Mouse (Mus musculus) CH12.LX (cell line): ENCODE measurements around the gene Ttc22. TPM values are rescaled to one million over a fixed set of nuclear protein-coding genes. Genes with fewer than 3 reads are reported as not detected.

Experiments
- DNase-seq: peaks from one replicate; pipeline ENCODE4 v3.0.0-alpha.2; 2013; ENCODE audit errors: extremely low read depth
- H3K27ac ChIP-seq: 2 replicates; pipeline ENCODE4 v1.5.1; 2012; ENCODE audit warnings: low read depth, mild to moderate bottlenecking, control low read depth, moderate library complexity; ENCODE audit not compliant: insufficient read depth
- H3K27me3 ChIP-seq: replicated peaks from 2 replicates; pipeline ENCODE3; 2012; ENCODE audit warnings: inconsistent platforms
- H3K36me3 ChIP-seq, 2 experiments: replicated peaks in 1 of 2; 2 replicates each; pipeline versions ENCODE3 to v1.6.1; 2012; ENCODE audit warnings: inconsistent platforms in 1 of 2, low read length in 1 of 2, mild to moderate bottlenecking in 1 of 2, mixed read lengths in 1 of 2, moderate library complexity in 1 of 2; ENCODE audit not compliant: control insufficient read depth in 1 of 2, insufficient read depth in 1 of 2
- H3K4me1 ChIP-seq, 2 experiments: 2 replicates each; pipeline ENCODE4 v1.6.1; 2012; ENCODE audit warnings: inconsistent platforms in 1 of 2, moderate library complexity in 1 of 2; ENCODE audit not compliant: insufficient read depth in 2 of 2, control insufficient read depth in 1 of 2
- H3K4me2 ChIP-seq: 2 replicates; pipeline ENCODE4 v1.6.1; 2012; ENCODE audit warnings: low read depth, mild to moderate bottlenecking, control low read depth; ENCODE audit not compliant: poor library complexity, insufficient read depth, severe bottlenecking
- H3K4me3 ChIP-seq, 3 experiments: fragments of 150-350 bp in 1 of 3; sonication (generic) in 1 of 3; replicated peaks in 1 of 3; 2 replicates each; pipeline versions ENCODE3 to v1.5.1; 2011 to 2012; ENCODE audit warnings: low read depth in 2 of 3, low read length in 2 of 3, mild to moderate bottlenecking in 2 of 3, moderate library complexity in 2 of 3, control low read depth in 1 of 3, improper control_type of control experiment in 1 of 3, inconsistent platforms in 1 of 3, mixed read lengths in 1 of 3; ENCODE audit not compliant: poor library complexity in 1 of 3
- H3K79me2 ChIP-seq: replicated peaks from 2 replicates; pipeline ENCODE4 v1.6.1; 2012; ENCODE audit warnings: mild to moderate bottlenecking, moderate library complexity; ENCODE audit not compliant: control insufficient read depth, poor library complexity, insufficient read depth, severe bottlenecking; ENCODE audit errors: extremely low read depth
- H3K9ac ChIP-seq: 2 replicates; pipeline ENCODE4 v1.6.1; 2012; ENCODE audit warnings: low read depth, mild to moderate bottlenecking, control low read depth, moderate library complexity; ENCODE audit not compliant: insufficient read depth
- H3K9me3 ChIP-seq: replicated peaks from 2 replicates; pipeline ENCODE3; 2012; ENCODE audit warnings: low read length, inconsistent platforms, mixed read lengths
- CHD1 ChIP-seq: IDR thresholded peaks from 2 replicates; pipeline ENCODE4 v1.6.1; 2012; ENCODE audit warnings: low read depth, low read length, improper control_type of control experiment, inconsistent platforms
- CTCF ChIP-seq, 2 experiments: IDR thresholded peaks in 1 of 2; conservative IDR thresholded peaks in 1 of 2; 2 replicates each; pipeline ENCODE4 v1.5.1; 2011 to 2012; ENCODE audit warnings: low read depth in 2 of 2, low read length in 2 of 2, improper control_type of control experiment in 1 of 2, inconsistent platforms in 1 of 2, mild to moderate bottlenecking in 1 of 2, moderate library complexity in 1 of 2
- E2F4 ChIP-seq: IDR thresholded peaks from 2 replicates; pipeline ENCODE4 v1.6.1; 2011; ENCODE audit warnings: low read depth, low read length, improper control_type of control experiment; ENCODE audit not compliant: insufficient replicate concordance
- ELF1 ChIP-seq: IDR thresholded peaks from 2 replicates; pipeline ENCODE4 v1.6.1; 2014; ENCODE audit warnings: low read depth, mild to moderate bottlenecking, inconsistent platforms, low read length, improper control_type of control experiment
- EP300 ChIP-seq: IDR thresholded peaks from 2 replicates; pipeline ENCODE4 v1.6.1; 2011; ENCODE audit warnings: low read length, improper control_type of control experiment
- ETS1 ChIP-seq: conservative IDR thresholded peaks from 2 replicates; pipeline ENCODE4 v1.6.1; 2012; ENCODE audit warnings: low read depth, mild to moderate bottlenecking, inconsistent platforms, low read length, improper control_type of control experiment, moderate library complexity
- HCFC1 ChIP-seq: IDR thresholded peaks from 2 replicates; pipeline ENCODE4 v1.6.1; 2012; ENCODE audit warnings: low read depth, mild to moderate bottlenecking, inconsistent platforms, low read length, improper control_type of control experiment
- JUN ChIP-seq: IDR thresholded peaks from 2 replicates; pipeline ENCODE4 v1.6.1; 2011; ENCODE audit warnings: low read depth, mild to moderate bottlenecking, low read length, improper control_type of control experiment, moderate library complexity; ENCODE audit not compliant: insufficient read depth
- JUND ChIP-seq: conservative IDR thresholded peaks from 2 replicates; pipeline ENCODE4 v1.6.1; 2011; ENCODE audit warnings: low read depth, low read length, improper control_type of control experiment
- KAT2A ChIP-seq: IDR thresholded peaks from 2 replicates; pipeline ENCODE4 v1.6.1; 2012; ENCODE audit warnings: low read length, improper control_type of control experiment, inconsistent platforms; ENCODE audit not compliant: insufficient replicate concordance
- MEF2A ChIP-seq: IDR thresholded peaks from 2 replicates; pipeline ENCODE4 v1.6.1; 2014; ENCODE audit warnings: low read depth, mild to moderate bottlenecking, inconsistent platforms, low read length, improper control_type of control experiment, borderline replicate concordance
- MYC ChIP-seq: IDR thresholded peaks from 2 replicates; pipeline ENCODE4 v1.6.1; 2011; ENCODE audit warnings: low read depth, mild to moderate bottlenecking, improper control_type of control experiment, low read length
- NELFE ChIP-seq: IDR thresholded peaks from 2 replicates; pipeline ENCODE4 v1.6.1; 2011; ENCODE audit warnings: low read depth, low read length, improper control_type of control experiment
- NRF1 ChIP-seq: IDR thresholded peaks from 2 replicates; pipeline ENCODE4 v1.6.1; 2014; ENCODE audit warnings: low read depth, mild to moderate bottlenecking, inconsistent platforms, low read length, improper control_type of control experiment, moderate library complexity
- POLR2A ChIP-seq: IDR thresholded peaks from 2 replicates; pipeline ENCODE4 v1.6.1; 2011; ENCODE audit warnings: low read depth, mild to moderate bottlenecking, improper control_type of control experiment, low read length
- POLR2AphosphoS2 ChIP-seq: IDR thresholded peaks from 2 replicates; pipeline ENCODE4 v1.6.1; 2011; ENCODE audit warnings: low read depth, low read length, improper control_type of control experiment
- RCOR1 ChIP-seq: conservative IDR thresholded peaks from 2 replicates; pipeline ENCODE4 v1.6.1; 2012; ENCODE audit warnings: low read depth, mild to moderate bottlenecking, inconsistent platforms, low read length, improper control_type of control experiment
- SMC3 ChIP-seq: IDR thresholded peaks from 2 replicates; pipeline ENCODE4 v1.6.1; 2011; ENCODE audit warnings: low read depth, low read length, improper control_type of control experiment
- TBP ChIP-seq: conservative IDR thresholded peaks from 2 replicates; pipeline ENCODE4 v1.6.1; 2011; ENCODE audit warnings: low read depth, low read length, improper control_type of control experiment
- USF2 ChIP-seq: conservative IDR thresholded peaks from 2 replicates; pipeline ENCODE4 v1.6.1; 2011; ENCODE audit warnings: low read depth, low read length, improper control_type of control experiment
- ZMIZ1 ChIP-seq: IDR thresholded peaks from 2 replicates; pipeline ENCODE4 v1.6.1; 2012; ENCODE audit warnings: low read depth, mild to moderate bottlenecking, inconsistent platforms, low read length, improper control_type of control experiment
- ZNF384 ChIP-seq: IDR thresholded peaks from 2 replicates; pipeline ENCODE4 v1.6.1; 2012; ENCODE audit warnings: low read depth, low read length, improper control_type of control experiment, inconsistent platforms
- dilution Hi-C: fragments of 300-500 bp; cut with MboI; formaldehyde crosslinking; loops from 2 replicates; pipeline ENCODE4 v1.14.3; 2020; ENCODE audit warnings: low sequenced_read_pairs; ENCODE audit not compliant: extremely low pct_unique_long_range_greater_than_20kb, extremely low pct_ligation_motif_present
- in situ Hi-C: fragments of 300-500 bp; cut with MboI; formaldehyde crosslinking; loops from 3 replicates; pipeline ENCODE4 v1.14.3; 2019; ENCODE audit warnings: low sequenced_read_pairs, low pct_ligation_motif_present, low pct_unique_long_range_greater_than_20kb, mixed read lengths
- polyA plus RNA-seq: library from polyadenylated mRNA; unstranded; fragments of >175 nt; gene quantifications from 2 replicates; pipeline ENCODE4 v1.2.1, GENCODE M21; 2012; ENCODE audit warnings: low read depth; ENCODE audit not compliant: insufficient read length
- total RNA-seq, 2 experiments: library from RNA; depleted of rRNA; stranded (reverse); fragments of 300-350 nt in 1 of 2; fragments of >200 nt in 1 of 2; gene quantifications; 2 replicates each; pipeline ENCODE4 v1.2.3; 2012 to 2014

The Ttc22 gene
- total and polyA plus RNA-seq, 3 experiments, result not detected

DNA sequence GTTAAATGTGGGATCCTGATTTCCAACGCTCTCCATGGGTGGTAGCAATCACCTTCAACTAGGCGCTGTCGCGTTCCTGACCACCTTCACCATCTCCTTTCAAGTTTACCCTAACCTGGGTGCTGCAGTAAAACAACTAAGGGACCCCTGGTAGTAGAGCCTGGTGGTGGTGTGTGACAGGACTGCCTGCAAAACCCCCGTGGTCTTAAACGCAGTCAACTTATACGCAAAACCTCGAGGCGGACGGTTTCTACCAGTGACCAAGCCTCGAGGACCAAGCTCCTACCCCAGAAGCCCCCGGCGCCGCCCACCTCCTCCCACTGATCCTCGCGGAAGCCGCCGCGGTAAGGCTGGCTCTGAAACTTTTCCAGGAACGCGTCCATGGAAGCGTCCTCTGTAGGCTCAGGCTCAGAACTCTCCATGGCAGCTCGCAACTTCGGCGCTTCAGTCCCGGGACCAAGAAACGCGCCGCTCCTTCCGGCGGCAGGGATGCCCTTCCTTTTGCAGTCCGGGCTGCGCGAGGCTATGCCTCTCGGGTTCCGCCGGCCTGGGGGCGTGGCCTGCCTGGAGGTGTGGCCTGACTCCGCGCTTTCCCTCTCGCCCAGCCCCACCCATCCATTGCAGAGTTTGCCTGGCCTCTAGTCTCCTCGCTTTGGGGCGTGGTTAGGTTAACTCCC lies 56.3 kb downstream of the Ttc22 start, which contains the start of gene Ttc4 (continued):
- TF ChIP-seq KAT2A (peak; percentile 82; the same call in 1 of the 2 replicates), MYC (peak; percentile 24; the same call in 1 of the 2 replicates), CHD1 (no peak), SMC3 (no peak), USF2 (no peak), RCOR1 (no peak), HCFC1 (peak; percentile 98), NELFE (peak; percentile 83), ELF1 (peak; percentile 76), POLR2A (peak; percentile 92), MEF2A (peak; percentile 75), TBP (peak; percentile 73; the same call in 1 of the 2 replicates), JUN (no peak), EP300 (no peak), CTCF (conservative IDR thresholded peaks at IDR 0.05 in 1 of 2, IDR thresholded peaks at IDR 0.05 in 1 of 2; ENCODE audit: low read depth in 2 of 2, low read length in 2 of 2) (no peak), E2F4 (no peak), ZMIZ1 (no peak; the same call in 1 of the 2 replicates), NRF1 (peak; percentile 58), ETS1 (no peak), ZNF384 (no peak)

DNA sequence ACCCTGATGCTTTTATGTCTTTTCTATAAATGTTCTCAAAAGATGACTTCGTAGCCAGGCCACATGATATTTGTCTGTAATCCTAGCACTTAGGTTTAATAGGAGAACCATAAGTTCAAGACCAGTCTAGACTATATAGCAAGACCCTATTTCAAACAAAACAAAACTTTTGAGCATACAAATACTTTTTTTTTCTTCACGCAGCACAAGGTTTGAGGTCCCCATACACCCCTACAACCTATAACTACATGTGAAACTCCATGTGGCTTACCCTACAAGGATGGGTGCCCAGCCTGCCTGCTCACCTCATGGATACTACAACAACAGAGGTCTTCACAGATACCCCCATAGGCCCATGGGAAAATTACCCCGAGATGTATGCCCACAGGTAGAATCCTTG lies 56.9 kb downstream of the Ttc22 start:
- H3K4me3 ChIP-seq, result peak overlapping the region in 2 of 3 experiments; percentile 10 to 96
- in situ Hi-C loops, result no loop called here
- DNase-seq, result no peak
- TF ChIP-seq ETS1 (no peak), POLR2AphosphoS2 (no peak), ZMIZ1 (no peak), JUND (no peak), ELF1 (no peak), HCFC1 (no peak), CHD1 (no peak), USF2 (no peak)
- dilution Hi-C loops, result no loop called here
- H3K27me3 ChIP-seq, result peaks cover 23% of the 10 kb centered on the region
- no peaks in the 10 kb centered on the region for H3K9me3 ChIP-seq
- H3K27ac ChIP-seq, result no peak overlapping the region
- H3K4me2 ChIP-seq, result no peak overlapping the region
- peaks cover 27 to 34% of the 10 kb centered on the region in 2 experiments for H3K36me3 ChIP-seq
- H3K4me1 ChIP-seq, result peaks cover 6 to 38% of the 10 kb centered on the region in 2 experiments
- H3K79me2 ChIP-seq, result peaks cover 8% of the 10 kb centered on the region
- H3K9ac ChIP-seq, result no peak overlapping the region
